Mouse (Mus musculus) stomach, postnatal 0 days (tissue): ENCODE data around the gene Jaml. TPM values are rescaled to one million over a fixed set of nuclear protein-coding genes. Genes with fewer than 3 reads are reported as not detected.

Source experiments
- ATAC-seq: fragments of 200-750 bp; cut with Nextera tagmentation; 2 replicates; pipeline ENCODE4 v1.8.0; 2017; ENCODE audit not compliant: low FRiP score, low TSS enrichment
- DNase-seq: peaks from one replicate; pipeline ENCODE4 v3.0.0-alpha.2; 2016; ENCODE audit warnings: low spot score
- H3K27ac ChIP-seq: fragments of 300-500 bp; sonication (generic); replicated peaks from 2 replicates; pipeline ENCODE4 v1.5.1; 2014; ENCODE audit warnings: mild to moderate bottlenecking, control low read depth
- H3K27me3 ChIP-seq: fragments of 300-500 bp; sonication (generic); 2 replicates; pipeline ENCODE4 v1.6.1; 2014; ENCODE audit warnings: low read length; ENCODE audit not compliant: control insufficient read depth, insufficient read depth
- H3K36me3 ChIP-seq: fragments of 300-500 bp; sonication (generic); 2 replicates; pipeline ENCODE4 v1.6.1; 2014; ENCODE audit warnings: low read length, mixed read lengths; ENCODE audit not compliant: control insufficient read depth, insufficient read depth
- H3K4me1 ChIP-seq: fragments of 300-500 bp; sonication (generic); replicated peaks from 2 replicates; pipeline ENCODE4 v1.6.1; 2014; ENCODE audit warnings: antibody characterized with exemption; ENCODE audit not compliant: control insufficient read depth, insufficient read depth
- H3K4me2 ChIP-seq: fragments of 300-500 bp; sonication (generic); replicated peaks from 2 replicates; pipeline ENCODE4 v1.6.1; 2014; ENCODE audit warnings: low read depth, mild to moderate bottlenecking, control low read depth, moderate library complexity
- H3K4me3 ChIP-seq: fragments of 300-500 bp; sonication (generic); 2 replicates; pipeline ENCODE4 v1.5.1; 2014; ENCODE audit warnings: low read depth, low read length, control low read depth
- H3K9ac ChIP-seq: fragments of 300-500 bp; sonication (generic); 2 replicates; pipeline ENCODE4 v1.6.1; 2014; ENCODE audit warnings: mild to moderate bottlenecking, low read length, control low read depth, mixed read lengths
- H3K9me3 ChIP-seq: fragments of 300-500 bp; sonication (generic); 2 replicates; pipeline ENCODE4 v1.6.1; 2016; ENCODE audit warnings: low read length; ENCODE audit not compliant: control insufficient read depth
- CTCF ChIP-seq: IDR thresholded peaks from 2 replicates; pipeline ENCODE4 v1.5.1; 2016; ENCODE audit warnings: antibody characterized with exemption, low read depth, mild to moderate bottlenecking, moderate library complexity
- EP300 ChIP-seq: optimal IDR thresholded peaks from 2 replicates; pipeline ENCODE3; 2016; ENCODE audit warnings: antibody characterized with exemption
- WGBS: fragments of 180-500 bp; shearing (Covaris S2); extraction: QIAGEN DNeasy Blood & Tissue Kit; methylation state at CpG from one replicate; pipeline ENCODE4 v1.1.7; 2014; 5-methylcytosine and 5-hydroxymethylcytosine counted together
- polyA plus RNA-seq: library from polyadenylated mRNA; unstranded; fragments of >200 nt; fragmentation: Nextera tagmentation; extraction: Ambion mirVana; gene quantifications from 2 replicates; pipeline ENCODE4 v1.2.1, GENCODE M21; 2015

Jaml gene
- polyA plus RNA-seq, 1 experiment from 2014 or later, result 3.5 TPM

- no peak for DNase-seq
- Histone ChIP-seq H3K27ac (no peak overlapping the region), H3K9me3 (no peaks in the 10 kb centered on the region), H3K27me3 (no peaks in the 10 kb centered on the region), H3K4me1 (no peaks in the 10 kb centered on the region), H3K9ac (no peak overlapping the region), H3K36me3 (no peaks in the 10 kb centered on the region), H3K4me3 (no peak overlapping the region), H3K4me2 (no peak overlapping the region)
- no peak for ATAC-seq
- TF ChIP-seq EP300, result no peak
- no peak for TF ChIP-seq CTCF
- 90% methylated on average over 14 of the region's 14 CpGs for WGBS
These were observed 46.2 kb downstream of the Jaml start for GRCm38 (mm10) chr9:45125211-45125610.

DNA sequence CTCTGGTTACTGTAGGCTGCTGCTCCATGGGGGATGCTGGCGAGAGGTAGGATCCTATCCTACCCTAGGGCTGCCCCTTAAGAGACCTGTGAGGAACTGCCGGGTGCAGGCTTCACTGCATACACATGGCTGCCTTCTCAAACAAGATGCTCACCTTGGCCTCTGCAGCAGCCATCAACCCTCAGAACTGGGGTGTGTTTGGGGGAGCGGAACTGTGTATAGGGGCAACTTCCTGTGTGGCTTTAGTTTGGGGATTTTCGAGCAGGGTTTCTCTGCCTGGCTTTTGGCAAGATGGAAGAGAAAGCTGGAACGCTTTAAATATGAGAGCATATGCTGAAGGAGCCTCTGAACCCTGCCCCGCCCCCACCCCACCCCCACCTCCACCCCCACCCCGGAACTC is 48.0 kb downstream of the Jaml start:
- 51% methylated on average over 7 of the region's 7 CpGs for WGBS
- no peak overlapping the region for H3K27ac ChIP-seq
- ATAC-seq (no peak), DNase-seq (no peak)
- H3K36me3 ChIP-seq, result no peaks in the 10 kb centered on the region
- no peak overlapping the region for H3K4me2 ChIP-seq
- H3K4me3 ChIP-seq, result no peak overlapping the region
- no peak overlapping the region for H3K9ac ChIP-seq
- H3K27me3 ChIP-seq, result no peaks in the 10 kb centered on the region
- TF ChIP-seq CTCF (no peak), EP300 (no peak)
- no peaks in the 10 kb centered on the region for H3K9me3 ChIP-seq
- no peaks in the 10 kb centered on the region for H3K4me1 ChIP-seq

DNA sequence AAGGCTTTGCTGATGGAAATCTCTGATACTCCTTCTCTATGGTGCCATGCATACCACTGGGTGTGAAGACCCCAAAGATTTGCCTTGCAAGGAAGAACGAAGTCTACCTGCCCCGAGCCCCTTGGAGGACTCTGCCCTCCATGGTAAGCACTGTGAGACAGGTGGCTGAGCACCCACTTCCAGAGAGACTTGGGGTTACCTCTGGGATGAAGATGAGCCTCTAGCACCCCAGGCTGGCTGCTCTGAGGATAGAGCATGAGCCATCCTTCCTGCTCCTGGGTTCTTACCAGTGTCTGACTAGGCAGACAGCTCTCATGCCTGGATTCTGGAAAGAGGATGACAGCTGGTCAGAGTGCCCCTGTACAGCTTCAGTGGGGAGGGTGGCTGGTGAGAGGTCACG is 51.1 kb downstream of the Jaml start:
- Histone ChIP-seq H3K36me3 (no peaks in the 10 kb centered on the region), H3K27me3 (no peaks in the 10 kb centered on the region), H3K4me3 (no peak overlapping the region), H3K4me2 (no peak overlapping the region), H3K9me3 (no peaks in the 10 kb centered on the region), H3K9ac (no peak overlapping the region), H3K4me1 (no peaks in the 10 kb centered on the region), H3K27ac (no peak overlapping the region)
- no peak for ATAC-seq
- TF ChIP-seq CTCF, result no peak
- TF ChIP-seq EP300, result no peak
- 79% methylated on average over 3 of the region's 3 CpGs for WGBS
- no peak for DNase-seq

DNA sequence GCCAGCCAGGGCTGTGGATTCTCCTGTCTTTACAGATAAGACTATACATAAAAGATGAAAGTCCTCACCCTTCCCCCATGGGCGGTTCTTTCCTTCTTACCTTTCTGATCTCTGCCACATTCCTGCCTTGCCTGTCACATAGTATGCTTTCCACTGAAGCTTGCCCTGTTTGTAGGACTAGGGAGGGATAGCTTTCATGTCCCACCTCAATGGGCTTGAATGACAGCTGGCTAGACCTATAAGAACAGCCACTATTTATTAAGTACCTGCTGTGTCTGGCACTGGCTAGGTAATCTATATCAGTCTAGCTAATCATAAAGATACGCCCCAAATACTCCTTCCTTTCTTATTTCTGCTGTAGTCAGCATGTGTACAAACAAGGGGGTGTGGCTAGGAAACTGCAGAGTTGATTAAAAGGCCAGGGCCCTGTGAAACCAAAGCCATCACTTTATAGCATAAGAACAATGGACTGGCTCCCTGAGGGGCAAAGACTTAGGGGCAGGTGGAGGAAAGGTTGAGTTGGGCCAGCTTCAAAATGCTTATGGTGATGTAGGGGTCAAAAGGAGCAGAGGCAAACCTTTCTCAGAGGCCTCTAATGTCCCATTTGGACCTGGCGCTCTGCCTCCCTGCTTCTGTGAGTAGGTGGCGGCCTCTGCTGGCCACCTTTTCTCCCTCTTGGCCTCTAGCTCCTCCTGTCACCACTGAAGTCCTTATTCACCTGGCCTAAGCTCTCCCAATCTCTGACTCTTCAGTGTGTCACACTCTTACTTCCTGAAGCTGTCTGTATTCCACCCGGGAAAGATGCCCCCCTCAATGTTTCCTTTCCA is 54.7 kb downstream of the Jaml start:
- 19% methylated on average over 5 of the region's 5 CpGs for WGBS
- no peaks in the 10 kb centered on the region; the same call in 1 of the 2 replicates for H3K27me3 ChIP-seq
- H3K9ac ChIP-seq, result no peak overlapping the region
- H3K36me3 ChIP-seq, result no peaks in the 10 kb centered on the region
- DNase-seq (peak; percentile 83), ATAC-seq (peak; percentile 77)
- TF ChIP-seq CTCF (peak; percentile 83), EP300 (no peak)
- no peak overlapping the region for H3K4me2 ChIP-seq
- H3K27ac ChIP-seq, result no peak overlapping the region
- H3K9me3 ChIP-seq, result no peaks in the 10 kb centered on the region
- H3K4me1 ChIP-seq, result 0 out of 2 replicates have a peak, but pooled peaks cover 3% of the 10 kb centered on the region
- no peak overlapping the region for H3K4me3 ChIP-seq

- TF ChIP-seq CTCF (no peak), EP300 (no peak)
- H3K27me3 ChIP-seq, result no peaks in the 10 kb centered on the region; the same call in 1 of the 2 replicates
- 26% methylated on average over 7 of the region's 7 CpGs for WGBS
These were observed 57.6 kb downstream of the Jaml start for GRCm38 (mm10) chr9:45136442-45137169.

More at GRCm38 (mm10) chr9:45136442-45137169, 57.6 kb downstream of the Jaml start:
- Histone ChIP-seq H3K4me3 (no peak overlapping the region), H3K27ac (no peak overlapping the region), H3K9me3 (no peaks in the 10 kb centered on the region), H3K4me2 (no peak overlapping the region), H3K4me1 (0 out of 2 replicates have a peak, but pooled peaks cover 3% of the 10 kb centered on the region), H3K9ac (no peak overlapping the region), H3K36me3 (no peaks in the 10 kb centered on the region)
- no peak for ATAC-seq
- DNase-seq, result peak; percentile 35
